13 mouse cellular contexts compared by ENCODE assay signal in genomic region chr17:86412141-86412540, GRCm38 (mm10).
DNase-seq lines count a peak whose midpoint lies in the region; ATAC-seq lines count a peak whose summit lies in the region.
"Had no signal": no experiment of that assay in that cellular context is flagged by ENCODE, and none has a peak within 500 bp of the region (broad histone marks: within the 10 kb centered on the region; RNA-seq: fewer than 3 reads in every experiment).

No protein-coding gene starts in this region.

- no peak overlapping the region for H3K9ac ChIP-seq in lung, embryonic 16.5 days (ENCODE audit: low read length)
- no peak overlapping the region for H3K9ac ChIP-seq in heart, embryonic 15.5 days
- H3K9ac ChIP-seq: embryonic facial prominence, embryonic 13.5 days; forebrain, postnatal 0 days; midbrain, embryonic 12.5 days had no signal

- 66% methylated on average over 6 of the region's 6 CpGs for WGBS in heart, embryonic 10.5 days
- 55% methylated on average over 6 of the region's 6 CpGs for WGBS in lung, embryonic 16.5 days
- WGBS in heart, embryonic 15.5 days, result 60% methylated on average over 6 of the region's 6 CpGs

- peak; percentile 59 for ATAC-seq in lung, embryonic 16.5 days (ENCODE audit: low read depth)
- ATAC-seq in heart, embryonic 15.5 days (replicated peaks; ENCODE audit: insufficient number of reproducible peaks, insufficient read depth, low FRiP score, low read depth), result peak; percentile 54; the same call in 1 of the 2 replicates
- no peak for ATAC-seq in inflammation-experienced regulatory T-cells, adult 6 months
- ATAC-seq: forebrain, postnatal 0 days had no signal

- H3K4me2 ChIP-seq in lung, embryonic 16.5 days (ENCODE audit: low read depth, low read length), result no peak overlapping the region
- H3K4me2 ChIP-seq in heart, embryonic 15.5 days, result no peak overlapping the region
- H3K4me2 ChIP-seq: embryonic facial prominence, embryonic 13.5 days; midbrain, embryonic 12.5 days had no signal

- DNase-seq in heart, adult 18-20 months, result peak; percentile 53 to 64
- no peak for DNase-seq in heart, embryonic 10.5 days (ENCODE audit: low spot score)
- DNase-seq in lung, postnatal 25 days (ENCODE audit: low spot score), result no peak
- peak; percentile 37 for DNase-seq in skeletal muscle tissue, adult 2 months (ENCODE audit: low read depth, low spot score)
- DNase-seq in right cerebral cortex, postnatal 36 days (ENCODE audit: low spot score in 2 of 2), result no peak
- DNase-seq: cerebellum, adult 18-20 months; forebrain, postnatal 0 days; layer of hippocampus, postnatal 36 days had no signal

- H3K27ac ChIP-seq in heart, embryonic 10.5 days, result no peak overlapping the region
- no peak overlapping the region for H3K27ac ChIP-seq in lung, embryonic 16.5 days (ENCODE audit: low read length)
- no peak overlapping the region for H3K27ac ChIP-seq in heart, embryonic 15.5 days
- H3K27ac ChIP-seq: embryonic facial prominence, embryonic 13.5 days; midbrain, embryonic 12.5 days had no signal

- H3K9me3 ChIP-seq in heart, embryonic 10.5 days, result no peaks in the 10 kb centered on the region
- H3K9me3 ChIP-seq in lung, embryonic 16.5 days (ENCODE audit: control insufficient read depth, low read length), result no peaks in the 10 kb centered on the region
- no peaks in the 10 kb centered on the region for H3K9me3 ChIP-seq in heart, embryonic 15.5 days (replicated peaks)
- H3K9me3 ChIP-seq: embryonic facial prominence, embryonic 13.5 days; midbrain, embryonic 12.5 days had no signal

- no peaks in the 10 kb centered on the region for H3K27me3 ChIP-seq in heart, embryonic 10.5 days (ENCODE audit: insufficient read depth, poor library complexity, severe bottlenecking)
- H3K27me3 ChIP-seq in lung, embryonic 16.5 days (ENCODE audit: control insufficient read depth, insufficient read depth, low read depth, low read length), result no peaks in the 10 kb centered on the region
- H3K27me3 ChIP-seq in heart, embryonic 15.5 days, result no peaks in the 10 kb centered on the region
- H3K27me3 ChIP-seq: embryonic facial prominence, embryonic 13.5 days had no signal

- H3K36me3 ChIP-seq in heart, embryonic 10.5 days, result no peaks in the 10 kb centered on the region
- no peaks in the 10 kb centered on the region for H3K36me3 ChIP-seq in lung, embryonic 16.5 days (ENCODE audit: control insufficient read depth, insufficient read depth, low read length)
- no peaks in the 10 kb centered on the region for H3K36me3 ChIP-seq in heart, embryonic 15.5 days
- H3K36me3 ChIP-seq: embryonic facial prominence, embryonic 13.5 days; midbrain, embryonic 12.5 days had no signal

- no peak overlapping the region for H3K4me3 ChIP-seq in heart, embryonic 10.5 days
- no peak overlapping the region for H3K4me3 ChIP-seq in lung, embryonic 16.5 days (ENCODE audit: low read length)
- no peak overlapping the region for H3K4me3 ChIP-seq in heart, embryonic 15.5 days
- H3K4me3 ChIP-seq: embryonic facial prominence, embryonic 13.5 days; midbrain, embryonic 12.5 days had no signal

- H3K4me1 ChIP-seq in heart, embryonic 10.5 days, result peaks cover 48% of the 10 kb centered on the region
- peaks cover 28% of the 10 kb centered on the region for H3K4me1 ChIP-seq in lung, embryonic 16.5 days (replicated peaks; ENCODE audit: control insufficient read depth, insufficient read depth, low read length)
- H3K4me1 ChIP-seq in heart, embryonic 15.5 days (replicated peaks), result peaks cover 13% of the 10 kb centered on the region

Comparison
In these comparisons a context has a peak if more than half of its experiments do, and no peak if none do; other contexts are left out.
1. DNase-seq: peak in heart, adult 18-20 months (2 of 2) and skeletal muscle tissue, adult 2 months (single experiment); none in heart, embryonic 10.5 days (single experiment), lung, postnatal 25 days (single experiment) and right cerebral cortex, postnatal 36 days (0 of 2).